Mouse (Mus musculus) liver, adult 2 months (tissue): ENCODE results near the gene Gpr35.

ENCODE experiments used
- CTCF ChIP-seq: fragments of 200-500 bp; IDR thresholded peaks from 2 replicates; pipeline ENCODE4 v1.5.1; 2011; ENCODE audit warnings: low read depth, low read length, control low read depth
- POLR2A ChIP-seq: fragments of 200-500 bp; IDR thresholded peaks from 2 replicates; pipeline ENCODE4 v1.6.1; 2011; ENCODE audit warnings: low read length, control low read depth; ENCODE audit not compliant: insufficient read depth; ENCODE audit errors: extremely low read depth

GRCm38 (mm10) chr1:92930171-92930706, 20.4 kb upstream of the Gpr35 start:
- TF ChIP-seq CTCF (no peak), POLR2A (no peak)
